Mouse (Mus musculus) ES-E14 (cell line): ENCODE results near the gene Prm2. TPM values are rescaled to one million over a fixed set of nuclear protein-coding genes. Genes with fewer than 3 reads are reported as not detected.

Experiments used
- DNase-seq: peaks from one replicate; pipeline ENCODE4 v3.0.0-alpha.2; 2013; ENCODE audit warnings: low read depth, low spot score
- H3K27ac ChIP-seq: 2 replicates; pipeline ENCODE4 v1.5.1; 2012; ENCODE audit warnings: low read depth, mild to moderate bottlenecking, low read length, moderate library complexity, mixed read lengths; ENCODE audit not compliant: poor library complexity, insufficient read depth, severe bottlenecking
- H3K36me3 ChIP-seq: 2 replicates; pipeline ENCODE4 v1.6.1; 2012; ENCODE audit warnings: mild to moderate bottlenecking, low read length, moderate library complexity, mixed read lengths; ENCODE audit not compliant: control insufficient read depth, poor library complexity, insufficient read depth, severe bottlenecking
- H3K4me1 ChIP-seq, 2 experiments: fragments of 150-350 bp in 1 of 2; sonication (generic) in 1 of 2; 2 replicates each; pipeline ENCODE4 v1.6.1; 2012; ENCODE audit warnings: low read length in 2 of 2, mild to moderate bottlenecking in 1 of 2, mixed read lengths in 1 of 2; ENCODE audit not compliant: control insufficient read depth in 2 of 2, insufficient read depth in 2 of 2, poor library complexity in 1 of 2
- H3K4me3 ChIP-seq, 2 experiments: fragments of 150-350 bp in 1 of 2; sonication (generic) in 1 of 2; 2 replicates each; pipeline ENCODE4 v1.5.1; 2012; ENCODE audit warnings: low read length in 2 of 2, low read depth in 1 of 2, mild to moderate bottlenecking in 1 of 2, mixed read lengths in 1 of 2; ENCODE audit not compliant: insufficient read depth in 1 of 2, poor library complexity in 1 of 2, severe bottlenecking in 1 of 2
- H3K9ac ChIP-seq: 2 replicates; pipeline ENCODE4 v1.6.1; 2012; ENCODE audit warnings: low read depth, mild to moderate bottlenecking, low read length, mixed read lengths; ENCODE audit not compliant: poor library complexity, insufficient read depth, severe bottlenecking
- H3K9me3 ChIP-seq: fragments of 150-350 bp; sonication (generic); 2 replicates; pipeline ENCODE4 v1.6.1; 2012; ENCODE audit warnings: low read depth, mild to moderate bottlenecking, low read length; ENCODE audit not compliant: control insufficient read depth, insufficient read depth
- CHD2 ChIP-seq: IDR thresholded peaks from 2 replicates; pipeline ENCODE4 v1.6.1; 2014; ENCODE audit warnings: mild to moderate bottlenecking, low read depth, low read length, inconsistent platforms
- HCFC1 ChIP-seq: IDR thresholded peaks from 2 replicates; pipeline ENCODE4 v1.6.1; 2012; ENCODE audit warnings: low read length, inconsistent platforms, borderline replicate concordance; ENCODE audit not compliant: insufficient read depth
- MAFK ChIP-seq: IDR thresholded peaks from 2 replicates; pipeline ENCODE4 v1.6.1; 2014; ENCODE audit warnings: mild to moderate bottlenecking, low read depth, low read length, inconsistent platforms; ENCODE audit not compliant: insufficient read depth
- ZC3H11A ChIP-seq: IDR thresholded peaks from 2 replicates; pipeline ENCODE4 v1.6.1; 2012; ENCODE audit warnings: low read depth, mild to moderate bottlenecking, inconsistent platforms, low read length, borderline replicate concordance
- ZNF384 ChIP-seq: IDR thresholded peaks from 2 replicates; pipeline ENCODE4 v1.6.1; 2012; ENCODE audit warnings: low read depth, low read length, inconsistent platforms
- in situ Hi-C, 2 experiments: fragments of 600-800 bp; cut with MboI; formaldehyde crosslinking; loops; one replicate each; pipeline ENCODE4 v1.15.1; 2025; ENCODE audit warnings: low sequenced_read_pairs in 2 of 2, inconsistent platforms in 1 of 2; ENCODE audit not compliant: unreplicated experiment in 2 of 2
- total RNA-seq: library from RNA; depleted of rRNA; stranded (reverse); fragments of 300-350 nt; gene quantifications from 2 replicates; pipeline ENCODE4 v1.2.3, GENCODE M21; 2012

Gene Prm2
- total RNA-seq, 1 experiment = not detected

GRCm38 (mm10) chr16:10782377-10783151, 13.4 kb downstream of the Prm2 start:
- Histone ChIP-seq H3K36me3 (no peaks in the 10 kb centered on the region), H3K4me1 (peaks cover 7 to 12% of the 10 kb centered on the region in 2 experiments; a peak in 2 of 4 replicates), H3K9ac (no peak overlapping the region), H3K9me3 (no peaks in the 10 kb centered on the region), H3K4me3 (no peak overlapping the region), H3K27ac (no peak overlapping the region)
- no peak for DNase-seq
- no peak for TF ChIP-seq CHD2
- TF ChIP-seq ZNF384 = no peak
- no peak for TF ChIP-seq HCFC1
- TF ChIP-seq MAFK = no peak
- TF ChIP-seq ZC3H11A = no peak
- in situ Hi-C loops = loop anchor here in 1 of 2 experiments (10.0 kb wide), 1 partner anchor 368 kb away; the partner anchor contains the start of gene Nubp1

- Histone ChIP-seq H3K9ac (no peak overlapping the region), H3K4me3 (no peak overlapping the region), H3K4me1 (peaks cover 5 to 9% of the 10 kb centered on the region in 2 experiments; a peak in 2 of 4 replicates), H3K27ac (no peak overlapping the region), H3K36me3 (no peaks in the 10 kb centered on the region), H3K9me3 (no peaks in the 10 kb centered on the region)
- DNase-seq = no peak
- 0 out of 2 replicates have a peak, but pooled peaks have one; percentile 33 for TF ChIP-seq ZNF384
- TF ChIP-seq ZC3H11A = no peak
- in situ Hi-C loops = loop anchor here in 1 of 2 experiments (10.0 kb wide), 1 partner anchor 367 kb away; the partner anchor contains the start of gene Nubp1
These were observed 14.0 kb downstream of the Prm2 start for GRCm38 (mm10) chr16:10781862-10782371.

GRCm38 (mm10) chr16:10780631-10781120, 15.3 kb downstream of the Prm2 start:
- Histone ChIP-seq H3K9ac (no peak overlapping the region), H3K4me1 (peaks cover 0 to 4% of the 10 kb centered on the region in 2 experiments; a peak in 1 of 4 replicates), H3K4me3 (no peak overlapping the region), H3K9me3 (no peaks in the 10 kb centered on the region), H3K36me3 (no peaks in the 10 kb centered on the region), H3K27ac (no peak overlapping the region)
- no peak for TF ChIP-seq MAFK
- no peak for TF ChIP-seq ZNF384
- DNase-seq = no peak
- in situ Hi-C loops = loop anchor here in 1 of 2 experiments (10.0 kb wide), 1 partner anchor 366 kb away; the partner anchor contains the start of gene Nubp1

GRCm38 (mm10) chr16:10777579-10778160, 18.3 kb downstream of the Prm2 start:
- no peak for DNase-seq
- TF ChIP-seq MAFK = no peak
- no peak for TF ChIP-seq HCFC1
- no peak for TF ChIP-seq ZC3H11A
- no peak for TF ChIP-seq ZNF384
- TF ChIP-seq CHD2 = no peak
- Histone ChIP-seq H3K27ac (no peak overlapping the region), H3K9me3 (no peaks in the 10 kb centered on the region), H3K4me1 (peaks cover 0 to 4% of the 10 kb centered on the region in 2 experiments; a peak in 1 of 4 replicates), H3K36me3 (no peaks in the 10 kb centered on the region), H3K9ac (no peak overlapping the region), H3K4me3 (no peak overlapping the region)
- in situ Hi-C loops = no loop called here
